Mouse (Mus musculus) kidney, embryonic 16.5 days (tissue): ENCODE data around the gene Ss18l1. TPM values are rescaled to one million over a fixed set of nuclear protein-coding genes. Genes with fewer than 3 reads are reported as not detected.
A peak's percentile ranks its signal among the peaks of the same experiment; 100 is the strongest.

Experiments
- ATAC-seq: fragments of 200-750 bp; cut with Nextera tagmentation; 2 replicates; pipeline ENCODE4 v1.8.0; 2017; ENCODE audit warnings: moderate TSS enrichment; ENCODE audit not compliant: low FRiP score, low TSS enrichment
- H3K27ac ChIP-seq: fragments of 300-500 bp; sonication (generic); 2 replicates; pipeline ENCODE4 v1.5.1; 2014; ENCODE audit warnings: low read length
- H3K27me3 ChIP-seq: fragments of 300-500 bp; sonication (generic); 2 replicates; pipeline ENCODE4 v1.6.1; 2014; ENCODE audit warnings: low read length, control low read depth, mixed read lengths; ENCODE audit not compliant: insufficient read depth
- H3K36me3 ChIP-seq: fragments of 300-500 bp; sonication (generic); 2 replicates; pipeline ENCODE4 v1.6.1; 2014; ENCODE audit warnings: low read length, control low read depth, mixed read lengths; ENCODE audit not compliant: insufficient read depth
- H3K4me1 ChIP-seq: fragments of 300-500 bp; sonication (generic); 2 replicates; pipeline ENCODE4 v1.6.1; 2014; ENCODE audit warnings: low read length, control low read depth, mixed read lengths; ENCODE audit not compliant: insufficient read depth
- H3K4me2 ChIP-seq: fragments of 300-500 bp; sonication (generic); replicated peaks from 2 replicates; pipeline ENCODE4 v1.6.1; 2014; ENCODE audit warnings: low read depth, low read length
- H3K4me3 ChIP-seq: fragments of 300-500 bp; sonication (generic); 2 replicates; pipeline ENCODE4 v1.5.1; 2014; ENCODE audit warnings: mild to moderate bottlenecking, low read length
- H3K9ac ChIP-seq: fragments of 300-500 bp; sonication (generic); replicated peaks from 2 replicates; pipeline ENCODE4 v1.6.1; 2014; ENCODE audit warnings: low read length
- H3K9me3 ChIP-seq: fragments of 300-500 bp; sonication (generic); 2 replicates; pipeline ENCODE4 v1.6.1; 2016; ENCODE audit warnings: low read length, control low read depth
- WGBS: fragments of 180-500 bp; shearing (Covaris S2); extraction: QIAGEN DNeasy Blood & Tissue Kit; methylation state at CpG from one replicate; pipeline ENCODE4 v1.1.7; 2014; 5-methylcytosine and 5-hydroxymethylcytosine counted together
- polyA plus RNA-seq: library from polyadenylated mRNA; unstranded; fragments of >200 nt; fragmentation: Nextera tagmentation; extraction: Ambion mirVana; gene quantifications from 2 replicates; pipeline ENCODE4 v1.2.1, GENCODE M21; 2015

Gene Ss18l1
- polyA plus RNA-seq, 1 experiment from 2014 or later = 7.0 TPM

DNA sequence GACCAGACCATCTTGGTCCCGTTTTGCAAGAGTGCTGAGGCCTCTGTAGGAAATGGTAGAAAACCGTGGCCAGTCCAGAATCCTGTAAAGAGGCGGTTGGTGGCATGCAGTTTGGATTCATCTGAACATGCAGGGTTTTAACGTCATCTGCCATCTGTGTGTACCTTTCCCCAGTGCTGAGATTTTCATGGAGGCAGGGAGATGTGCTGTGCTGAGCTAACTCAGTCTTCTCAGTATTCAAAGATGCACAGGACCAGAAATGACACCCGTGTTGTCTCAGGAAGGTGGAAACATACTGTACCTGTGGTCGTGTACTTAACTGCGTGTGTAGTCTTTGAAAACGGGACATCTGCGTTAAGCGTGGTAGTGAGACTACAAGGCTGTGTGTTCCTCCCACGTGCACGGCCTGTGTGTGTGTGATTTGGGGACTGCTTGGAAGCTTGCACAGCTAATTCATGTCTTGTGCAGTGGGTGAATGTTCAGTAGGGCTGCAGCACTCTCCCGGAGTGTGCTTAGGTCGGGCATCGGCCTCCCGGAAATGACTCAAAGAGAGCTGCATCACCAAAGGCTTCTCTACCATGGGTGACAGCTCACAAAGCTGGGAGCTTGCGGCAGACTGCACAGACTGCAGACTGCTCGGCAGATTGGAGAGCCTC, 5.8 kb downstream of the Ss18l1 start:
- Histone ChIP-seq H3K9me3 (no peaks in the 10 kb centered on the region; the same call in 1 of the 2 replicates), H3K4me3 (no peak overlapping the region), H3K27ac (no peak overlapping the region), H3K4me2 (no peak overlapping the region), H3K36me3 (peaks cover 9% of the 10 kb centered on the region), H3K9ac (no peak overlapping the region), H3K27me3 (no peaks in the 10 kb centered on the region), H3K4me1 (peaks cover 14% of the 10 kb centered on the region)
- WGBS = 95% methylated on average over 18 of the region's 18 CpGs
- no peak for ATAC-seq

DNA sequence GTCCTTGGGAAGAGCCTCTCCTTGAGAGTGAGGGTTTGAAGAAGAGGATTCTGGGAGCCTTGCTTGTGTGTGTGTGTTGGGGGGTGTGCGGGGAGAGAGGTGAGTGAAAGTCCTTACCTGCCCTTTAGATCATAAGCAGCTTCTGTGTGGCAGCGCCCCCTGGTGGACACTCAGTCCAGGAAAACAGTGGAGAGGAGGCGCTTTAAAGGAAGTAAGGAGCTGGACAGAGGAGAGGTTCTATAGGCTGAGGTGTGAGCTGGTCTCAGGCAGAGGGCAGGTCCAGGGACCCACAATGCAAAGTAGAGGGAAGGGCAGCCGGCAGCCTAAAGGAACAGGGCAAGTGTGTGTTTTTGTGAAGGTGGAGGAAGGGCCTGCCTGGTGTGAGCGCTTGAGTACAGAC, 8.7 kb downstream of the Ss18l1 start:
- WGBS = 26% methylated on average over 5 of the region's 5 CpGs
- H3K36me3 ChIP-seq = peaks cover 26% of the 10 kb centered on the region
- no peaks in the 10 kb centered on the region for H3K4me1 ChIP-seq
- no peak overlapping the region for H3K4me3 ChIP-seq
- H3K4me2 ChIP-seq = no peak overlapping the region
- no peaks in the 10 kb centered on the region for H3K27me3 ChIP-seq
- no peak overlapping the region for H3K27ac ChIP-seq
- peak; percentile 72; the same call in 1 of the 2 replicates for ATAC-seq
- H3K9ac ChIP-seq = no peak overlapping the region
- H3K9me3 ChIP-seq = no peaks in the 10 kb centered on the region; the same call in 1 of the 2 replicates

DNA sequence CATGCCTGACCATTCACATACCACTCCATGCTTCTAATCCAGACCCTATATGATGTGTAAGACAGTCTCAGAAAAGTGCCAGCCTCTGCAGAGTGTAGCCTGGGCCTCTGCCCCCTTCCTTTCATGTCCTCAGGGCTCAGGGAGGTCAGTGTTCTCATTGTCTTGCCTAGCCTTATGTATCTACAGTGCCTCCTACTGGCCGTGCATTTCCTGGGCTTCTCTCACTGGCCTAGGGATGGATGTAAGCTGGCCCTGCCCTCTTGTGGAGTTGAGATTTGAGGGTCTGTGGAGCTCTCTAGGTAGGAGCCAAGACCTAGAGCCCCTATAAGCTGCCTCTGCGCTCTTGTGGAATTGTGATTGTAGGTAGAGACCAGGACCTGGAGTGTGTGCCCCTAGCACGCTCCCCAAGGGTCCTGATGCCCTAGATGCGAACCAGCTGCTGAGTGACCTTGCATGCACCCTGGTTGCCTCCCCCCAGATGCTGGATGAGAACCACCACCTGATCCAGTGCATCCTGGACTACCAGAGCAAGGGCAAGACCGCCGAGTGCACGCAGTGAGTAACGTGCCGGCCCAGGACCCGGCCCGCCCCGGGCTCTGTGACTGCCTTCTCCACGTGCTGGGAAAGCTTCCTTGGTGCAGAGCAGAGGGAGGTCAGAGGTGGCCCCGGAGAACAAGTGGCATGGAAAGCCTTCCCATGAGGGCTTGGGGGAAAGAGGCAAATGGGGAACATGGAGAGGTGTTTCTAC, 9.9 kb downstream of the Ss18l1 start:
- H3K4me2 ChIP-seq = no peak overlapping the region
- no peaks in the 10 kb centered on the region for H3K27me3 ChIP-seq
- WGBS = 86% methylated on average over 14 of the region's 14 CpGs
- H3K4me3 ChIP-seq = no peak overlapping the region
- peaks cover 33% of the 10 kb centered on the region for H3K36me3 ChIP-seq
- H3K9me3 ChIP-seq = no peaks in the 10 kb centered on the region; the same call in 1 of the 2 replicates
- H3K4me1 ChIP-seq = no peaks in the 10 kb centered on the region
- no peak overlapping the region for H3K9ac ChIP-seq
- H3K27ac ChIP-seq = no peak overlapping the region
- no peak for ATAC-seq

GRCm38 (mm10) chr2:180053001-180053400, 10.7 kb downstream of the Ss18l1 start:
- no peak for ATAC-seq
- Histone ChIP-seq H3K9me3 (no peaks in the 10 kb centered on the region), H3K4me3 (no peak overlapping the region), H3K27me3 (no peaks in the 10 kb centered on the region), H3K4me1 (no peaks in the 10 kb centered on the region), H3K27ac (no peak overlapping the region), H3K4me2 (no peak overlapping the region), H3K9ac (no peak overlapping the region), H3K36me3 (peaks cover 35% of the 10 kb centered on the region)
- WGBS = 96% methylated on average over 9 of the region's 9 CpGs

DNA sequence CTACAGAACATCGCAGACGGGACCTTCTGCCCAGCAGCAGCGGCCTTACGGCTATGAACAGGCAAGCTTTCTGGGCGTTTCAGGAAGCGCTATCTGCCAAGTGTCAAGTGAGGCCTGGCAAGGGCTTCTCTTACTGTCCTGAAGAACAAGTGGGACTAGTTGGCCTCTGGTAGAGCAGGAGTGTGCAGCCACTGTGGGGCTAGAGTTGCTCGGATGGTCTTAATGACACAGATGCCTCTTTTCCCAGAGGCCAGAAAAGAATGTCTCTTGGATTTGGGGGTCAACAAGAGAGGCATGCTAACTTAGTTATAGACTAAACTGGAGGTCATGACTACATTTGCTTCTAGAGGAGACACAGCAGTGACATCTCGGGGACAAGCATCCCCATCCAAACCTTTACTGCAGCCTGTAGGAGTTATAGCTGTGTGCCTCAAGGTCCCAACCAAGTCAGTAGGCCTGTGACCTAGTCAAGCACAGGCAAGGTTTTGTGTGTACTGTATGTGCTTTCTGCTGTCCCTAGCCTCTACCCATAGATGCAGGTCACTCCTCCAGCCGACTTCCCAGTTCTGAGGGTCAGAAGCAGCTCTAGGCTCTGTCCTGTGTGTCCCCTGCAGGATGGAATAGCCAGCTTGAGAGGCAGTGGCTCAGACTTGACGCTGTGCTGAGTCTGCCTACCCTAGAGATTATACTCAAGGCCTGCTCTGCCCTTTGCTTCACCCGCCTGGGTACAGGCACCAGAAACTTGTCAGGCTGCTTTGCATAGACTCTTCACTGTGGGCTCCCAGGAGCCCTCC, 21.2 kb downstream of the Ss18l1 start:
- ATAC-seq = no peak
- H3K9me3 ChIP-seq = no peaks in the 10 kb centered on the region
- WGBS = 93% methylated on average over 11 of the region's 11 CpGs
- H3K27me3 ChIP-seq = no peaks in the 10 kb centered on the region
- no peaks in the 10 kb centered on the region for H3K4me1 ChIP-seq
- H3K27ac ChIP-seq = no peak overlapping the region
- no peak overlapping the region for H3K9ac ChIP-seq
- H3K4me2 ChIP-seq = no peak overlapping the region
- peaks cover 55% of the 10 kb centered on the region for H3K36me3 ChIP-seq
- no peak overlapping the region for H3K4me3 ChIP-seq

DNA sequence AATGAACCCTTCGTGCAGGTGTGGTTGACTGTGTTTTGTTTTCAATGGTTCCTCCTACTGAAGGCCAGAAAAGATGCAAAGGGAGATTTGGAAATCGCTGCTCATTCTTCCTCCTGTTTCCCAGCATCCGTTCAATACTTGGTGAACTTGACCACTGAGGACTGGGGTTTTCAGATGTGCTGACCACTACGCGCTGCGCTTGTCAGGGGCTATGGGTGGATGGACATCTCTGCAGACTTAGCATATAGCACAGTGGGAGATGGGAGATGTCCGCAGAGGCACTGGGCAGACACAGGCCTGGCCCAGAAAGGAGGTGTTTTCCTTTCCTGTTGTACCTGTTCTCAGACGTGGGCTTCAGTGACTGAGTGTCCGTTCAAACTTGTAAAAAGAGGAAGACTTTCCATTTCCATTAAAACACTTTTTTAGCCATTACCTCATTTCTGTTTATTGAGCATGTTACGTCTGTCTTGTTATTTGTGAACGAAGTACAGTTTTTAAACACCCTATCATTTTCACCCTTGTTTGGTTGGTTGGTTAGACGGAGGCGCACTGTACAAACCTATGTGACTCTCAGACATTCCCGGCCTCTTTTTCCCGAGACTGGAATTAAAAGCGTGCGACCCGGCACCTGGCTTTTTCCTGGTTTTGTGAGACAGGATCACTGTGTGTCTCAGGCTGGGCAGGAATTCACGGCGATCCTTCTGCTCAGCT, 27.6 kb downstream of the Ss18l1 start:
- no peaks in the 10 kb centered on the region for H3K9me3 ChIP-seq
- peak; percentile 69; the same call in 1 of the 2 replicates for ATAC-seq
- H3K27ac ChIP-seq = peak overlapping the region; percentile 84
- H3K9ac ChIP-seq = peak overlapping the region; percentile 85
- peaks cover 8% of the 10 kb centered on the region; the same call in 1 of the 2 replicates for H3K36me3 ChIP-seq
- H3K4me2 ChIP-seq = peak overlapping the region; percentile 96
- H3K4me3 ChIP-seq = peak overlapping the region; percentile 86
- peaks cover 9% of the 10 kb centered on the region for H3K4me1 ChIP-seq
- H3K27me3 ChIP-seq = no peaks in the 10 kb centered on the region
- 33% methylated on average over 20 of the region's 20 CpGs for WGBS

- H3K4me1 ChIP-seq = peaks cover 9% of the 10 kb centered on the region
- 4% methylated on average over 55 of the region's 58 CpGs for WGBS
- H3K4me3 ChIP-seq = peak within 1 kb of the TSS; percentile 86
Observed at GRCm38 (mm10) chr2:180070481-180071453, 28.5 kb downstream of the Ss18l1 start, which contains the start of gene Mtg2. TSS of gene Mtg2 (plus strand) at chr2:180070588.

DNA sequence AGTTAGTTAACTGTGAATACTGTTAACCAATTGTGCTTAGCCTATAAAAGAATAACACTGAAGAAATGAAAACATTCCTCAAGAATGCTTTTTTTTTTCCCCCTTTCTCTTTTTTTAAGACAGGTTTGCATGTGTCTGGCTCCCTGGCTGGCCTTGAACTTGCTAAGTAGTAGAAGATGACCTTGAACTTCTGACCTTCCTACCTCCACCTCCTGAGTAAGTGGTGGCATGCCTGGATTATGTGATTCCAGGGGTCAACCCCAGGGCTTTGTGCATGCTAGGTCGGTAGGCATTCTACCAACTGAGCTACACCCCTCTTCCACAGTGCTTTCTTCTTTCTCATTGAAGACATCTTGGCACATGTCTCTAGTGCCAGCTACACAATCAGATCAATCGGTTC, 29.4 kb downstream of the Ss18l1 start:
- Histone ChIP-seq H3K27ac (no peak overlapping the region), H3K27me3 (no peaks in the 10 kb centered on the region), H3K4me1 (peaks cover 9% of the 10 kb centered on the region), H3K4me3 (no peak overlapping the region), H3K36me3 (peaks cover 8% of the 10 kb centered on the region; the same call in 1 of the 2 replicates), H3K9ac (no peak overlapping the region), H3K4me2 (no peak overlapping the region), H3K9me3 (no peaks in the 10 kb centered on the region)
- ATAC-seq = no peak
- WGBS = 81% methylated on average over 2 of the region's 2 CpGs

More at GRCm38 (mm10) chr2:180070481-180071453, 28.5 kb downstream of the Ss18l1 start, which contains the start of gene Mtg2:
- Histone ChIP-seq H3K9ac (peak within 1 kb of the TSS; percentile 85), H3K36me3 (peaks cover 8% of the 10 kb centered on the region; the same call in 1 of the 2 replicates), H3K27ac (peak within 1 kb of the TSS; percentile 84), H3K9me3 (no peaks in the 10 kb centered on the region), H3K4me2 (peak within 1 kb of the TSS; percentile 96), H3K27me3 (no peaks in the 10 kb centered on the region)
- ATAC-seq = peak; percentile 98
